Mouse (Mus musculus): Measurements from ENCODE around the gene Dyrk2.

Dyrk2 gene

DNA sequence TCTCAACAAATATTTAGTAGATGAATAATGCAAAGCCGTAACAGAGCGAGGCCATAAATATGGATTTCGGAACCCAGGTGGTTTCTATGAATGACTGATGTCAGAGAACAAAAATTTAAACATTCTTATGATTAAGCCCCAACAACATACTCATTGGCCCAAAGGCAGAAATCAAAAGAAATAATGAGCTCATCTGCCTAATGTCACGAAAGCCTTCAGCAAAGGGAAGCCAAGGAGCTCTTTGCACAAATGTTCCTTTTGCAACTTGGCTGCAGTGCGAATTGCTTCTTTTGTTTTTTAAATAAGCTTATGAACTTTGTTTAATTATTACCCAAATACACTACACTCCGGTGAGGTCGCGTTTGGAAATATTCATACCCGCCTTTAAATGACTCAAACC lies 29.4 kb downstream of the Dyrk2 start:
- DNase-seq: no peak

DNA sequence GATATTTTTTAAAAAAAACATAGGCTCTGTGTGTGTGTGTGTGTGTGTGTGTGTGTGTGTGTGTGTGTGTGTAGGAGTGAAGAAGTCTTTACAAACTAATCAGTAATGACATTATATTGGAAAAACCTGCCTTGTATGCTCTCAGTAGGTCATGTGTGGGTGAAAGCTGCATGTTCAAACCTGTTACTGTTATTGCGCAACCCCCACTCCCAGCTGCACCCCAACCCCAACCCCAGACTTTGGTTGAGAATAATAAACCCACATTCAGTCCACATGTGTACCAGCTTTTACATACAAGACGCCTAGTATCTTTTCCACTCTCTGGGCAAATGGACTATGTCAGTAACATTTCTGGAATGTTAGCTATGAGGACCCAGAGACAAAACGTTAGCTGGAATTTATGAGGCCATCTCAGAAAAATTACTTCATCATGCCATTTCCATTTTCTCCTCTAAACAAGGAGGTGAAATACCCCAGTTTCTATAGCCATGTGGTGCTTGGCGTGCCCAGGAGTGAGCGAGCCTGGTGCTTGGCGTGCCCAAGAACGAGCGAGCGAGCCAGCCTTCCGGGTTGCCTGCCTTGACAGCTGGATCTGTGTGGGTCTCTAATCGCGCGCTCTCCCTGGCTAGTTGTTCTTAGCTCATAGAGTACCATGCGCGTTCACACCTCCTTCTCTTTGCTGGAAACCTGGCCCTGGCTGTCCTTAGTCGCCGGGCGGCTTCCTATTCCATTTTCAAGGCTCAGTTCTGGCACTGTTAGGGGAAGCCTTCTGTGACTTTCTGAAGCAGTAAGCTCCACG lies 30.5 kb downstream of the Dyrk2 start:
- DNase-seq: no peak

DNA sequence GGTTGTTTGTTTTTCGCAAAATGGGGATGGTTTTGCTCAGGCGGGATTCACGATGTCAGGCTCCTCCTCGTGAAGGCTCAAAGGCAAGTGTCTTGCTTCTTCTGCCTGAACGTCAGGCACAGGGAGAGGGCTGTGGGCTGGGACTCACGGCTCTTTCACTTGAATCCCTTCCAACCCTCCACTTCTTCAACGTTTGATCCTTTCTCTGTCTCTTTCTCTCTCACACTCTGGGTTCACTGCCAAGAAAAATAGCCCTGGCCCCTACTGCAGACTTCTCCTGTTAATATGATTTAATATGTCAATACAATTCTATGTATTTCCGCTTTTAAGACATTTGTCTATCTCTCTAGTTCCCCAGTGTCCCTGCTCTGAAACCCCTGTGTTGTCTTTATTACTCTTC lies 32.4 kb downstream of the Dyrk2 start:
- DNase-seq: no peak

DNA sequence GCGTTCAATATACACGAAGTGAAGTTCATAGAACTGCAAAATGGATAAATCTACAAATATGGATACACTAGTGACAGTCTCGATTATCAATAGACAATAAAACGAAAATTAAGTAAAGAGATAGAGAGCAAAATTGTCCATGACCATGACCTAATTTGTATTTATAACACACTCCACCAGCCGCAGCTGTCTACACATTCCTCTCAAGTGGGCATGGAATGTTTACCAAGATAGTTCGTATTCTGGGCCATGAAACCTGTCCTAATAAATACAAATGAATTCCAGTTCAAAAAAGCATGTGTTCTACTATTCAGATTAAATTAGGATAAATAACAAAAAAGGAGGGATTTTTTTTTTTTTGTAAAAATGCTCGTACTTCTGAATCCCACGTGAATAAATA lies 38.8 kb downstream of the Dyrk2 start:
- no peak for DNase-seq

DNA sequence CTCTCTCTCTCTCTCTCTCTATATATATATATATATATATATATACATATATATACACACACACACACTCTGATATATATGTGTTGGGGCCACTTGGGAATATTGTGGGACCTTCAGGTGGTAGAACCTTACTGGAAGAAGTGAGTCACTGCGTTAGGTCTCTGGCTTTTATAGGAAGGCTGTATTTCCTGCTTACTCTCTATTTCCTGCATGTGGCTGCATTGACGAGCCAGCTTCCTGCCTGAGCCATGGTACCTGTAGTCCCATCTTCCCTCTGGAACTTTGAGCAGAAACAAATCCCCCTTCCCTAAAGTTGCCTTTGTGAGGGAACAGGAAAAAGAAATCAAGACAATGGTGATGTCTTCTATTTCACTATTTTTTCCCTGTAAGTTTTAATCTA lies 40.4 kb downstream of the Dyrk2 start:
- no peak for DNase-seq

DNA sequence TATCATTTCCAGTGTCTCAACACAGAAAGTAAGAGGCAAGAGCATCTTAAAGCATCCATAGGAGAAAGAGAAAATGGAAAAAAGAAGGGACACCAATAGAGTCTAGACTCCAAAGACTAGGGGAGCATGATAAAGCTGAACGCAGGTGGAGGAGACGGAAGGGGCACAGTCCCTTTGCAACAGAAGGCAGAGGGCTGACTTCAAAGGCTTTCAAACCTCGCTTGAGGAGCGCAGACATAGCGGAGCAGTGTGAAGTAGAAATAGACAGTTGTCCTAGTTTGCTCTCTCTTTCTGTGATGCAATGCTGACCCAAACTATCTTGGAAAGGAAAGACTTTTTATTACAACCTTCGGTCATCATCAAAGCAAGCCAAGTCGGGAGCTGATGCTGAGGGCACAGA lies 42.9 kb downstream of the Dyrk2 start:
- no peak for DNase-seq

DNA sequence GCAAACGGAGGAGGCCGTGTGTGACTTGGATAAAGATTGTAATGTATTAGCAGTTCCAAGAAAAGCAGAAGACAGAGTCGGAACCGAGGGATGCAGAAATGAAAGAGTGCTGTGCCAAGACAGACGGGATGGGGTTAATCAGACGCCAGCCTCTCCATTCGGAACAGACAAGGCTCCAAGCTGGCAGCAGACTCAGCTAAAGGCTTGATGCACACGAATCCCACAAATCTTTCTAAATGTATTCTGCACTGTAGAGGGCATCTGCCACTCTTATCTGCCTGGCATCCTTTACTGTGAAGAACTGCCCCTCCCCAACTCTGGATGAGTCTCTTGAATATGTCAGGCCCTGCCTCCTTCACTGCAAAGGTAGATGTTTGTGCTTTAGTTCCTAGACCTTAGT lies 45.2 kb downstream of the Dyrk2 start:
- DNase-seq: no peak

DNA sequence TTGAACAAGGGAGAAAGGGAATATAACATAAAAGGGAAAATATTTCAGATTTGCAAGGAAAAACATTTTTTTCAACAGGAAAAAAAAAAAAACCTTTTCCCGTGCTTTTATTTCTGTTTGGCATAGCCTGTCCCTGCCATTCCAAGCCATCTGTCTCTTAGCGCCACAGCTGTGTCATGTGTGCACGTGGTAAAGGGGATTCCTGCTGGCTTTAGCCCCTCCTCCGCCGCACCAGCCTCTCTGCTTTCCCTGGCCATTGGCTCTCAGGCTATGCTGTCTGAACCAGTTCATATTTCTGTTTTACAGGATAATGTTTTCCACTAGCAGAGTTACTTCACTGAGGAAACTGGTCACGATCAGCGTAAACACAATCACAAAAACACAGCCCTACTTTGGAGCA lies 49.1 kb downstream of the Dyrk2 start:
- no peak for DNase-seq

DNA sequence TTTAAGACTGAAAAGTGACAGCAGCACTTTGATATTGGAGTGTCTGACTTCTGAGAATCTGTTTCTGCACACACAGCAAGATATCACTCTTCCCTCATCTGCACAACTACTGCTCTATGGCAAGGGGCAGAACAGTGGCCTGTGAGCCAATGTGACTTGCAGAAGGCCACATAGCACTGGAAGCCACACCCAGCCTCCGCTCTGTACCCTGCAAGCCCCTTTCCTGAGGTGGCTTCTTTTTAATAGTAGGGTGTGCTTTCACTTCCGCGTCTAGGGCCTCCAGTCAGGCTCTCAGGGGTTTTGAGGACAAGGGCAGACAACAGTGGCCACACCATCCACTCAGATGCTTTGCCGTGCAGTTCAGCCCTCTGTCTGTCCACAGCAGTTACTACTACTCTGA lies 50.2 kb downstream of the Dyrk2 start:
- DNase-seq: no peak

DNA sequence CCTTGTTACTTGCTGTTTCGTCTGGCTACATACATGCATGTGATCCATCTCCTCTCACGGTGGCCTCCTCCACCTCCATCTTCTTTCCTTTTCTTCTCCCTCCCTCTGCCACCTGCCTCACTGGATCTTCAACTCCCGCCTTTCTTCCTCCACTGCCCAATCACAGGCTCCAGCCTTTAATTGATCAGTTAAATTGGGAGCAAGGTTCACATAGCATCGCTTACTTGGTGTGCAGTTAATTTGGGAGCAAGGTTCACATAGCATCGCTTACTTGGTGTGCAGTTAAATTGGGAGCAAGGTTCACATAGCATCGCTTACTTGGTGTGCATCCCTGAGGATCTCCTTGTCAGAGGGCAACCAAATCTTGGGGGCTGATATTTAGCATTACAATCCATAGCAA lies 52.9 kb downstream of the Dyrk2 start:
- no peak for DNase-seq

DNA sequence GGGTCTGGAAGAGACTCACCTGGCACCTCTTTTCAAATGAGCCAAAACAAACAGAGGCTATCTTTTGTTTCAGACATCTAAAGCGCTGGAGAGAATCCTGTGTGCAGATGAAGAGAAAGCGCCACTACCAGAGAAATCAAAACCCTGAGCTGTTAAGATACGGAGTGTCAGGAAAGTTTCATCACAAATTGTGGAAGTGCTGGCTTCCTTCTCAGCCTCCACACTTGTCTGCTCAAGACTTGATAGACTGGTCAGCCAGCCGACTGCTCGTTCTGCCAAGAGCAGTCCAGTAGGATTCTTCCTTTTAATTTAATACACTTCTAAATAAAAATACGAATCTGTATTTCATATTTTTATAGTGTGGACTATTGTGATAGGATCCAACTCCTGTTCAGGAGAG lies 58.1 kb downstream of the Dyrk2 start:
- no peak for DNase-seq

DNA sequence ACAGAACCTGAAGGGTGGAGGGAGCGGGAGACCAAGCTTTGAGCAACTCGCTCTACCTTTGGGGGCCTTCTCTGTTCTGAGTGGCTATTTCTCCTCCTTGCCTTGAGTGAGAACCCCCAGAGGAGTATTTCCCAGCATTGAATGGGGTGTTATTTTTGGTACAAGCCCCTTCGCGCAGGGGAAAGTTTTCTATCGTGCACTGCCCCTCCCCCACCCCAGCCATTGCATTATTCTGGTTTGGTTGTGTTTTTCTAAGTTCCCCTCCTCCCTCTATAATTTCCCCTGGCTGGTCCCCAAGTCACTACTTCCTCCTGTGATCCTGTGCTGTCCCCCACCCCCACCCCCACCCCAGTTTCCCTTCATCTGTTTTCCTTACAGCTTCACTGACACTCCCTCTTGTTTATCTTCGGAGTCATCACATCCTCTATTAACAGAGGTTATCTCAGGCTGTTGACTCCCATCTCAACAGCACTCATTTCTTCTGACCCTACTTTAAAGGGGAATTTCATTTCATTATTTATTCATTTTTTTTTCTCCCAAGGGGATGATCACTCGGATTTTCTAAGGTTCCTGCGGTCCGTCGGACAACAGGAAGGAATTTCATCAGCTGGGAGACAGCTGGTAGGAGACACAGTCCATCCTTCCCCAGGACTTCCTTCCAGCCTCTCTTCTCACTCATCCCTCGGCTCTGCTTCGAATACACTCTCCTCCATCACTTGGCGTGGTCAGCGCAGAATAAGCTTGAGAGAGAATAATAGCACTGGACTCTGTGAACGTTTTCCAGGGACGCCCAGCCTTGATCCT lies 58.9 kb downstream of the Dyrk2 start:
- DNase-seq: no peak
